Mouse (Mus musculus) liver, adult 2 months (tissue): Measurements from ENCODE around the gene Ppm1h.

Experiments
- CTCF ChIP-seq: fragments of 200-500 bp; IDR thresholded peaks from 2 replicates; pipeline ENCODE4 v1.5.1; 2011; ENCODE audit warnings: low read depth, low read length, control low read depth
- POLR2A ChIP-seq: fragments of 200-500 bp; IDR thresholded peaks from 2 replicates; pipeline ENCODE4 v1.6.1; 2011; ENCODE audit warnings: low read length, control low read depth; ENCODE audit not compliant: insufficient read depth; ENCODE audit errors: extremely low read depth

DNA sequence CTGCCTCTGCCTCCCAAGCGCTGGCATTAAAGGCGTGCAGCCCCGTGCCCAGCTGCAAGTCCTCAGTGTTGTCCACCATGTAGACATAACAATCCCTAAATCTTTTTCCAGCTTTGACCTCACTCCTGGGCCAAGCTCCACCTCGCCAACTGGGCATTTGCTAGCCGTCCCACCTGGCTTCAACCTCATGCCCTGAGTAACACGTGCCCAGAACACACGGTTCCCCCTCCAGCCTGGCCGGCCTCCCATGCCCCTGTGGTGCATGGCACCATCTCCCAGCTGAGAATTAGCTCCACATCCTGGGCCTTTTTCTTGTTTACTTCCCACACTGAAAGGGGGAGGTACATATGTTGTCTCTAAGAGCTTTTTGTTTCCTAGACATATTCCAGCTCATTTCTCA, 163.5 kb downstream of the Ppm1h start:
- TF ChIP-seq CTCF (no peak), POLR2A (no peak)
